Mouse (Mus musculus) effector memory CD4-positive, alpha-beta T cell, adult 7 months (primary cell): ENCODE results near the gene Vwa5a. TPM values are rescaled to one million over a fixed set of nuclear protein-coding genes. Genes with fewer than 3 reads are reported as not detected.

Experiments
- polyA plus RNA-seq: library from polyadenylated mRNA; unstranded; fragments of 100-300 nt; shearing (Covaris generic); gene quantifications from one replicate; pipeline ENCODE4 v1.2.1, GENCODE M21; 2017

The Vwa5a gene
- 28.5 TPM for polyA plus RNA-seq

GRCm38 (mm10) chr9:38718102-38718501 is at the start of gene Vwa5a:
Gene Vwa5a (plus strand): TSS chr9:38718268.

GRCm38 (mm10) chr9:38674501-38674900 is 43.6 kb upstream of the Vwa5a start, which contains the start of gene Olfr918:
Gene Olfr918 (minus strand): TSS chr9:38674601.

GRCm38 (mm10) chr9:38751999-38752398 is 33.9 kb downstream of the Vwa5a start, which contains the start of gene Olfr920:
Gene Olfr920 (plus strand): TSS chr9:38752299.

GRCm38 (mm10) chr9:38772768-38773167 is 54.7 kb downstream of the Vwa5a start, which contains the start of gene Olfr921:
Gene Olfr921 (plus strand): TSS chr9:38773068.

Other genes with a start within 250 kb of the Vwa5a start
- 0.20 TPM for gene Olfr905, start 247.2 kb upstream of the Vwa5a start, polyA plus RNA-seq
- gene Olfr906, start 231.2 kb upstream of the Vwa5a start, polyA plus RNA-seq = not detected
- gene Olfr907, start 222.5 kb upstream of the Vwa5a start, polyA plus RNA-seq = not detected
- gene Olfr911-ps1, start 196.7 kb upstream of the Vwa5a start, polyA plus RNA-seq = not detected
- not detected for gene Olfr910, start 180.4 kb upstream of the Vwa5a start, polyA plus RNA-seq
- 0.06 TPM for gene Olfr912, start 138.1 kb upstream of the Vwa5a start, polyA plus RNA-seq
- gene Olfr913, start 125.5 kb upstream of the Vwa5a start, polyA plus RNA-seq = not detected
- gene Olfr914, start 113.2 kb upstream of the Vwa5a start, polyA plus RNA-seq = not detected
- 0.22 TPM for gene Olfr916, start 58.4 kb upstream of the Vwa5a start, polyA plus RNA-seq
- gene Olfr917, start 52.4 kb upstream of the Vwa5a start, polyA plus RNA-seq = not detected
- gene Olfr918, start 43.7 kb upstream of the Vwa5a start, polyA plus RNA-seq = not detected
- not detected for gene Olfr919, start 14.6 kb upstream of the Vwa5a start, polyA plus RNA-seq
- gene Olfr920, start 34.0 kb downstream of the Vwa5a start, polyA plus RNA-seq = not detected
- not detected for gene Olfr921, start 54.8 kb downstream of the Vwa5a start, polyA plus RNA-seq
- not detected for gene Olfr922, start 96.3 kb downstream of the Vwa5a start, polyA plus RNA-seq
- not detected for gene Olfr923, start 108.3 kb downstream of the Vwa5a start, polyA plus RNA-seq
- not detected for gene Olfr924, start 126.2 kb downstream of the Vwa5a start, polyA plus RNA-seq
- not detected for gene Olfr26, start 136.8 kb downstream of the Vwa5a start, polyA plus RNA-seq
- not detected for gene Olfr926, start 158.9 kb downstream of the Vwa5a start, polyA plus RNA-seq
- not detected for gene Olfr930, start 211.5 kb downstream of the Vwa5a start, polyA plus RNA-seq